ENCODE assay signal across 35 mouse cellular contexts in the genomic region with DNA sequence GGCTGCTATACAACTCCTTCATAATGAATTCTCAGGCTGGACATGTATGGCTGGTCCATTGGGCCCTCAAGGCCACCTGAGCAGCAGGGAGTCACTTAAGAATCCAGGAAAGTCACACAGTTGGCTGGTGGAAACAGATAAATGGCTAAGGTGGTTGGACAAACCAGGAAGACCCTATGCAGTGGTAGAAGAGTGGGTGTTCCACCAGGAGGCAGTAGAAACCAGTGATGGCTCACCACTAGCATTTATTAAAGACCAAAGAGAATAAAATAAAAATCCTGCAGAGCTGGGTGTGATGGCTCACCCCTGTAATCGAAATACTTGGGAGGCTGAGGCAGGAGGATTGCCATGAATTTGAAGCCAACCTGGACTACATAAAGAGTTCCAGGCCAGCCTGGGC. TPM values are rescaled to one million over a fixed set of nuclear protein-coding genes. Genes with fewer than 3 reads are reported as not detected.
A peak's percentile ranks its signal among the peaks of the same experiment; 100 is the strongest.
DNase-seq lines count a peak whose midpoint lies in the region; ATAC-seq and TF ChIP-seq lines count a peak whose summit lies in the region.
"Had no signal": no experiment of that assay in that cellular context is flagged by ENCODE, and none has a peak within 500 bp of the region (broad histone marks: within the 10 kb centered on the region; RNA-seq: fewer than 3 reads in every experiment).

No protein-coding gene starts in this region.

- H3K4me3 ChIP-seq in kidney, embryonic 14.5 days (ENCODE audit: low read length), result no peak overlapping the region
- no peak overlapping the region for H3K4me3 ChIP-seq in MEL (ENCODE audit: control insufficient read depth in 1 of 2, insufficient read depth in 1 of 2, low read depth in 2 of 2, low read length in 2 of 2)
- H3K4me3 ChIP-seq: embryonic facial prominence, embryonic 15.5 days; heart, embryonic 13.5 days; hindbrain, embryonic 12.5 days; limb, embryonic 12.5 days; liver, embryonic 12.5 days; midbrain, embryonic 10.5 days; stomach, embryonic 15.5 days had no signal

- no peak for TF ChIP-seq POLR2A in MEL (IDR thresholded peaks at IDR 0.05; ENCODE audit: control insufficient read depth in 1 of 2, insufficient read depth in 1 of 2, low read depth in 1 of 2, low read length in 2 of 2, poor library complexity in 1 of 2)

- H3K9ac ChIP-seq in kidney, embryonic 14.5 days (ENCODE audit: low read depth, low read length), result no peak overlapping the region
- H3K9ac ChIP-seq in MEL (ENCODE audit: control insufficient read depth, low read depth, low read length, poor library complexity, severe bottlenecking), result no peak overlapping the region
- H3K9ac ChIP-seq: embryonic facial prominence, embryonic 15.5 days; heart, embryonic 13.5 days; hindbrain, embryonic 12.5 days; limb, embryonic 12.5 days; liver, embryonic 12.5 days; stomach, embryonic 15.5 days had no signal

- TF ChIP-seq RAD21 in MEL (IDR thresholded peaks at IDR 0.05; ENCODE audit: low read depth, low read length), result peak; percentile 35

- no peaks in the 10 kb centered on the region for H3K27me3 ChIP-seq in kidney, embryonic 14.5 days (ENCODE audit: control insufficient read depth, insufficient read depth, low read length)
- H3K27me3 ChIP-seq in MEL (ENCODE audit: control insufficient read depth in 1 of 2, insufficient read depth in 2 of 2, low read length in 2 of 2), result peaks cover 4 to 9% of the 10 kb centered on the region in 2 experiments
- H3K27me3 ChIP-seq: embryonic facial prominence, embryonic 15.5 days; hindbrain, embryonic 12.5 days; stomach, embryonic 15.5 days had no signal

- no peak overlapping the region for H3K4me2 ChIP-seq in kidney, embryonic 14.5 days (replicated peaks; ENCODE audit: low read depth, low read length)
- H3K4me2 ChIP-seq: embryonic facial prominence, embryonic 15.5 days; heart, embryonic 13.5 days; hindbrain, embryonic 12.5 days; limb, embryonic 12.5 days; liver, embryonic 12.5 days; stomach, embryonic 15.5 days had no signal

- TF ChIP-seq EP300 in MEL (IDR thresholded peaks at IDR 0.05; ENCODE audit: low read depth in 1 of 2, low read length in 2 of 2), result no peak

- no peak overlapping the region for H3K27ac ChIP-seq in kidney, embryonic 14.5 days (ENCODE audit: low read depth, low read length)
- H3K27ac ChIP-seq in MEL (ENCODE audit: control insufficient read depth, low read depth, low read length), result no peak overlapping the region
- H3K27ac ChIP-seq: embryonic facial prominence, embryonic 15.5 days; heart, embryonic 13.5 days; hindbrain, embryonic 12.5 days; limb, embryonic 12.5 days; liver, embryonic 12.5 days; midbrain, embryonic 10.5 days; stomach, embryonic 15.5 days had no signal

- H3K4me1 ChIP-seq in kidney, embryonic 14.5 days (ENCODE audit: control insufficient read depth, insufficient read depth, low read length), result no peaks in the 10 kb centered on the region
- H3K4me1 ChIP-seq in MEL (ENCODE audit: control insufficient read depth in 1 of 2, insufficient read depth in 2 of 2, low read length in 2 of 2), result no peaks in the 10 kb centered on the region
- H3K4me1 ChIP-seq: embryonic facial prominence, embryonic 15.5 days; heart, embryonic 13.5 days; hindbrain, embryonic 12.5 days; limb, embryonic 12.5 days; liver, embryonic 12.5 days; midbrain, embryonic 10.5 days; stomach, embryonic 15.5 days had no signal

- peak in 2 of 3 experiments; percentile 12 to 43; a peak in 2 of 6 replicates for TF ChIP-seq CTCF in MEL (IDR thresholded peaks at IDR 0.05 in 2 of 3, conservative IDR thresholded peaks at IDR 0.05 in 1 of 3; ENCODE audit: control insufficient read depth in 1 of 3, insufficient read depth in 1 of 3, low read depth in 2 of 3, low read length in 3 of 3, poor library complexity in 1 of 3, severe bottlenecking in 1 of 3)

- peak; percentile 23 to 48 for DNase-seq in adrenal gland, postnatal 36 days
- DNase-seq in adrenal gland, adult 18-20 months (ENCODE audit: low spot score in 2 of 2), result no peak
- DNase-seq in kidney, adult 9 months, result peak; percentile 27
- DNase-seq in lung, postnatal 14 days, result peak; percentile 37
- no peak for DNase-seq in lung, postnatal 25 days (ENCODE audit: low spot score)
- DNase-seq in MEL (ENCODE audit: low read depth, low spot score), result peak; percentile 16
- DNase-seq in retina, postnatal 1 day, result no peak
- DNase-seq: cerebellum, adult 11 months; cerebellum, adult 9-11 months; heart, postnatal 14 days; lung, adult 2 months; right cerebral cortex, adult 18-20 months; right cerebral cortex, postnatal 4 days; thymus, adult 2 months had no signal

- peaks cover under 1% of the 10 kb centered on the region; the same call in 1 of the 2 replicates for H3K9me3 ChIP-seq in kidney, embryonic 14.5 days (ENCODE audit: control insufficient read depth, low read length)
- H3K9me3 ChIP-seq in MEL (replicated peaks; ENCODE audit: insufficient read depth, low read length), result no peaks in the 10 kb centered on the region
- H3K9me3 ChIP-seq: embryonic facial prominence, embryonic 15.5 days; stomach, embryonic 15.5 days had no signal

- WGBS in kidney, embryonic 14.5 days, result 95% methylated on average over 1 of the region's 1 CpGs

- ATAC-seq in kidney, embryonic 14.5 days (ENCODE audit: low FRiP score, low TSS enrichment), result no peak
- ATAC-seq: forebrain, embryonic 14.5 days; intestine, postnatal 0 days; liver, embryonic 12.5 days; Patski had no signal

- no peaks in the 10 kb centered on the region for H3K36me3 ChIP-seq in kidney, embryonic 14.5 days (ENCODE audit: control insufficient read depth, insufficient read depth, low read length)
- no peaks in the 10 kb centered on the region for H3K36me3 ChIP-seq in MEL (ENCODE audit: control insufficient read depth in 1 of 2, insufficient read depth in 2 of 2, low read length in 2 of 2)
- H3K36me3 ChIP-seq: embryonic facial prominence, embryonic 15.5 days; heart, embryonic 13.5 days; hindbrain, embryonic 12.5 days; limb, embryonic 12.5 days; liver, embryonic 12.5 days; midbrain, embryonic 10.5 days; stomach, embryonic 15.5 days had no signal

- H3K79me2 ChIP-seq in MEL (ENCODE audit: control insufficient read depth, insufficient read depth, low read length, poor library complexity), result no peaks in the 10 kb centered on the region

TF ChIP-seq in MEL, 35 proteins besides CTCF, POLR2A, EP300 and RAD21:
- TF ChIP-seq SMC3 (IDR thresholded peaks at IDR 0.05; ENCODE audit: low read depth, low read length) (peak; percentile 41), BHLHE40 (IDR thresholded peaks at IDR 0.05; ENCODE audit: borderline replicate concordance, low read depth, low read length) (no peak)

RNA-seq across cellular contexts. Expression of a gene that starts 2.3 kb away (rescaled TPM):
- total RNA-seq in adrenal gland, postnatal 36 days (2021), result not detected
- total RNA-seq in adrenal gland, adult 18-20 months (2021), result not detected
- polyA plus RNA-seq in kidney, embryonic 14.5 days (2014; fragmentation: Nextera tagmentation; extraction: Ambion mirVana), result not detected in 2 replicates
- not detected in 2 replicates for total RNA-seq in MEL (2012; rRNA removed)
- polyA plus RNA-seq in MEL (2012; ENCODE audit: insufficient read depth in 1 of 2, insufficient read length in 2 of 2, low read depth in 1 of 2, low replicate concordance in 2 of 2, missing spikeins in 1 of 2), result not detected
- total RNA-seq: adrenal gland, postnatal 4 days; common myeloid progenitor, adult 5-6 weeks; ES-E14; gastrocnemius, adult 8-10 months; granulocyte monocyte progenitor cell, adult 5-6 weeks; heart, postnatal 14 days; layer of hippocampus, postnatal 25 days; left cerebral cortex, postnatal 14 days; midbrain, postnatal 0 days had no signal
- polyA plus RNA-seq: embryonic facial prominence, embryonic 15.5 days; forebrain, embryonic 14.5 days; frontal cortex, adult 2 months; heart, embryonic 13.5 days; hindbrain, embryonic 12.5 days; intestine, postnatal 0 days; limb, embryonic 12.5 days; liver, embryonic 12.5 days; lung, adult 2 months; midbrain, embryonic 10.5 days; midbrain, postnatal 0 days; neural tube, embryonic 14.5 days; Patski; stomach, embryonic 15.5 days; thymus, adult 2 months had no signal

RNA-seq across cellular contexts. Expression of a gene that starts 13.6 kb away (rescaled TPM):
- not detected for total RNA-seq in adrenal gland, postnatal 36 days (2021)
- not detected for total RNA-seq in adrenal gland, adult 18-20 months (2021)
- not detected in 2 replicates for polyA plus RNA-seq in kidney, embryonic 14.5 days (2014; fragmentation: Nextera tagmentation; extraction: Ambion mirVana)
- not detected in 2 replicates for total RNA-seq in MEL (2012; rRNA removed)
- polyA plus RNA-seq in MEL (2012; ENCODE audit: insufficient read depth in 1 of 2, insufficient read length in 2 of 2, low read depth in 1 of 2, low replicate concordance in 2 of 2, missing spikeins in 1 of 2), result not detected
- total RNA-seq: common myeloid progenitor, adult 5-6 weeks; gastrocnemius, adult 8-10 months; granulocyte monocyte progenitor cell, adult 5-6 weeks; heart, postnatal 14 days; layer of hippocampus, postnatal 25 days; left cerebral cortex, postnatal 14 days; midbrain, postnatal 0 days had no signal
- polyA plus RNA-seq: embryonic facial prominence, embryonic 15.5 days; forebrain, embryonic 14.5 days; hindbrain, embryonic 12.5 days; limb, embryonic 12.5 days; midbrain, embryonic 10.5 days; midbrain, postnatal 0 days; neural tube, embryonic 14.5 days; Patski had no signal

RNA-seq across cellular contexts. Expression of a gene that starts 16.3 kb away (rescaled TPM):
- not detected for total RNA-seq in adrenal gland, postnatal 36 days (2021)
- not detected for total RNA-seq in adrenal gland, adult 18-20 months (2021)
- not detected in 2 replicates for polyA plus RNA-seq in kidney, embryonic 14.5 days (2014; fragmentation: Nextera tagmentation; extraction: Ambion mirVana)
- total RNA-seq in MEL (2012; rRNA removed), result not detected in 2 replicates
- polyA plus RNA-seq in MEL (2012; ENCODE audit: insufficient read depth in 1 of 2, insufficient read length in 2 of 2, low read depth in 1 of 2, low replicate concordance in 2 of 2, missing spikeins in 1 of 2), result under 1 TPM in 1 of 2 experiments, not detected in 1; 0.15 TPM
- total RNA-seq: common myeloid progenitor, adult 5-6 weeks; ES-E14; gastrocnemius, adult 8-10 months; granulocyte monocyte progenitor cell, adult 5-6 weeks; heart, postnatal 14 days; layer of hippocampus, postnatal 25 days; left cerebral cortex, postnatal 14 days; midbrain, postnatal 0 days had no signal
- polyA plus RNA-seq: embryonic facial prominence, embryonic 15.5 days; forebrain, embryonic 14.5 days; frontal cortex, adult 2 months; heart, embryonic 13.5 days; hindbrain, embryonic 12.5 days; intestine, postnatal 0 days; limb, embryonic 12.5 days; liver, embryonic 12.5 days; lung, adult 2 months; midbrain, embryonic 10.5 days; midbrain, postnatal 0 days; neural tube, embryonic 14.5 days; Patski; stomach, embryonic 15.5 days had no signal

RNA-seq across cellular contexts. Expression of a gene that starts 28.5 kb away (rescaled TPM):
- 1 to 10 TPM; 1.3 to 1.8 TPM for total RNA-seq in adrenal gland, postnatal 36 days (2021)
- total RNA-seq in adrenal gland, adult 18-20 months (2021), result 1 to 10 TPM; 2.0 to 2.6 TPM
- polyA plus RNA-seq in kidney, embryonic 14.5 days (2014; fragmentation: Nextera tagmentation; extraction: Ambion mirVana), result 0.45 and 0.51 TPM in 2 replicates
- not detected in 2 replicates for total RNA-seq in MEL (2012; rRNA removed)
- polyA plus RNA-seq in MEL (2012; ENCODE audit: insufficient read depth in 1 of 2, insufficient read length in 2 of 2, low read depth in 1 of 2, low replicate concordance in 2 of 2, missing spikeins in 1 of 2), result under 1 TPM in 1 of 2 experiments, not detected in 1; 0.19 TPM
- total RNA-seq: common myeloid progenitor, adult 5-6 weeks; gastrocnemius, adult 8-10 months; granulocyte monocyte progenitor cell, adult 5-6 weeks; heart, postnatal 14 days had no signal
- polyA plus RNA-seq: lung, adult 2 months had no signal

RNA-seq across cellular contexts. Expression of a gene that starts 29.6 kb away (rescaled TPM):
- total RNA-seq in adrenal gland, postnatal 36 days (2021), result 100 to 1,000 TPM in 1 of 2 experiments, 10 to 100 TPM in 1; 52.5 to 126 TPM
- total RNA-seq in adrenal gland, adult 18-20 months (2021), result 100 to 1,000 TPM; 111 to 112 TPM
- 10.0 and 14.0 TPM in 2 replicates for polyA plus RNA-seq in kidney, embryonic 14.5 days (2014; fragmentation: Nextera tagmentation; extraction: Ambion mirVana)
- 16.5 and 16.6 TPM in 2 replicates for total RNA-seq in MEL (2012; rRNA removed)
- polyA plus RNA-seq in MEL (2012; ENCODE audit: insufficient read depth in 1 of 2, insufficient read length in 2 of 2, low read depth in 1 of 2, low replicate concordance in 2 of 2, missing spikeins in 1 of 2), result 100 to 1,000 TPM in 1 of 2 experiments, 10 to 100 TPM in 1; 44.3 to 184 TPM

Comparison
In these comparisons a context has a peak if more than half of its experiments do, and no peak if none do; other contexts are left out.
1. DNase-seq: peak in adrenal gland, postnatal 36 days (2 of 2), kidney, adult 9 months (single experiment), lung, postnatal 14 days (single experiment) and MEL (single experiment); none in adrenal gland, adult 18-20 months (0 of 2), lung, postnatal 25 days (single experiment) and retina, postnatal 1 day (single experiment).